Mouse (Mus musculus) bone marrow, adult 2 months (tissue): ENCODE results near the gene Eci3.

Source experiments
- CTCF ChIP-seq: fragments of 200-500 bp; IDR thresholded peaks from 2 replicates; pipeline ENCODE4 v1.5.1; 2011; ENCODE audit warnings: low read length, control low read depth; ENCODE audit not compliant: control insufficient read depth, insufficient read depth
- POLR2A ChIP-seq: fragments of 200-500 bp; IDR thresholded peaks from 2 replicates; pipeline ENCODE4 v1.6.1; 2011; ENCODE audit warnings: low read depth, mild to moderate bottlenecking, control low read depth, low read length, borderline replicate concordance; ENCODE audit not compliant: control insufficient read depth

DNA sequence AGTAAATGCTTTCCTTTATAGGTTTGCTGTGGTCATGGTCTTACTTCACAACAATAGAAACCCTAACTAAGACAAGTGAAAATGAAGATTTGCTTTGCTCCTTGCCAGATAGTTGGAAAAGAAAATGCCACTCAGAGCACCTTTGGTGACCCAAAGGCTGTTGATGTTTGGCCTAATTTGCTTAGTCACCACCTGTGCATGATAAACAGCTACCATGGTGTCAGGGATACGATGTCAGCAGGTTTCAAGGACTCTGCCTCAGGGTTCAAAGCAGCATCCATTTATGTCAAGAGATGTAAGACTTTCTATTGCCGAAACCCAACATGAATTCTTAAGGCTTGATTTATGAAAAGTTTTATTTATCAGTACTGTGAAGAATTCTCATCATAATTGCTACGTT lies 13.8 kb upstream of the Eci3 start:
- TF ChIP-seq CTCF (no peak), POLR2A (no peak)
